Mouse (Mus musculus): ENCODE data around the gene Kcns1. TPM values are rescaled to one million over a fixed set of nuclear protein-coding genes. Genes with fewer than 3 reads are reported as not detected.
A peak's percentile ranks its signal among the peaks of the same experiment; 100 is the strongest.

Gene Kcns1
- polyA plus RNA-seq, 1 experiment from 2014 or later = 0.19 TPM

- ATAC-seq (ENCODE audit: low FRiP score, low TSS enrichment) (no peak), DNase-seq (ENCODE audit: low spot score) (no peak)
- Histone ChIP-seq H3K4me2 (replicated peaks; ENCODE audit: low read depth) (no peak overlapping the region), H3K4me3 (ENCODE audit: low read depth, low read length) (no peak overlapping the region), H3K4me1 (replicated peaks; ENCODE audit: control insufficient read depth, insufficient read depth) (no peaks in the 10 kb centered on the region), H3K9ac (ENCODE audit: low read length) (no peak overlapping the region), H3K27me3 (ENCODE audit: control insufficient read depth, insufficient read depth, low read length) (no peaks in the 10 kb centered on the region), H3K27ac (replicated peaks) (0 out of 2 replicates have a peak overlapping the region, but pooled peaks have one; percentile 14), H3K36me3 (ENCODE audit: control insufficient read depth, insufficient read depth, low read length) (no peaks in the 10 kb centered on the region), H3K9me3 (ENCODE audit: control insufficient read depth, low read length) (no peaks in the 10 kb centered on the region)
- 51% methylated on average over 6 of the region's 6 CpGs for WGBS
- TF ChIP-seq CTCF (IDR thresholded peaks at IDR 0.05; ENCODE audit: low read depth) (no peak), EP300 (optimal IDR thresholded peaks at IDR 0.05) (no peak)
Measured at GRCm38 (mm10) chr2:164137754-164138153, 33.2 kb downstream of the Kcns1 start.

GRCm38 (mm10) chr2:164136393-164136792 lies 34.5 kb downstream of the Kcns1 start:
- DNase-seq (ENCODE audit: low spot score) (no peak), ATAC-seq (ENCODE audit: low FRiP score, low TSS enrichment) (0 out of 2 replicates have a peak, but pooled peaks have one; percentile 24)
- Histone ChIP-seq H3K27ac (replicated peaks) (no peak overlapping the region), H3K36me3 (ENCODE audit: control insufficient read depth, insufficient read depth, low read length) (no peaks in the 10 kb centered on the region), H3K4me3 (ENCODE audit: low read depth, low read length) (no peak overlapping the region), H3K4me1 (replicated peaks; ENCODE audit: control insufficient read depth, insufficient read depth) (no peaks in the 10 kb centered on the region), H3K4me2 (replicated peaks; ENCODE audit: low read depth) (no peak overlapping the region), H3K9me3 (ENCODE audit: control insufficient read depth, low read length) (no peaks in the 10 kb centered on the region), H3K27me3 (ENCODE audit: control insufficient read depth, insufficient read depth, low read length) (no peaks in the 10 kb centered on the region), H3K9ac (ENCODE audit: low read length) (no peak overlapping the region)
- TF ChIP-seq EP300 (optimal IDR thresholded peaks at IDR 0.05) (no peak), CTCF (IDR thresholded peaks at IDR 0.05; ENCODE audit: low read depth) (peak; percentile 61)
- 21% methylated on average over 2 of the region's 2 CpGs for WGBS

- no peak overlapping the region for H3K9ac ChIP-seq (ENCODE audit: low read length)
- ATAC-seq (ENCODE audit: low FRiP score, low TSS enrichment) (no peak), DNase-seq (ENCODE audit: low spot score) (no peak)
- no peak overlapping the region for H3K4me3 ChIP-seq (ENCODE audit: low read depth, low read length)
- no peaks in the 10 kb centered on the region for H3K4me1 ChIP-seq (replicated peaks; ENCODE audit: control insufficient read depth, insufficient read depth)
- H3K27me3 ChIP-seq (ENCODE audit: control insufficient read depth, insufficient read depth, low read length) = no peaks in the 10 kb centered on the region
- 40% methylated on average over 1 of the region's 1 CpGs for WGBS
- H3K4me2 ChIP-seq (replicated peaks; ENCODE audit: low read depth) = no peak overlapping the region
- TF ChIP-seq EP300 (optimal IDR thresholded peaks at IDR 0.05) = no peak
- no peak for TF ChIP-seq CTCF (IDR thresholded peaks at IDR 0.05; ENCODE audit: low read depth)
- H3K9me3 ChIP-seq (ENCODE audit: control insufficient read depth, low read length) = no peaks in the 10 kb centered on the region
- no peak overlapping the region for H3K27ac ChIP-seq (replicated peaks)
- H3K36me3 ChIP-seq (ENCODE audit: control insufficient read depth, insufficient read depth, low read length) = no peaks in the 10 kb centered on the region
Measured at GRCm38 (mm10) chr2:164135367-164135766, 35.5 kb downstream of the Kcns1 start.

DNA sequence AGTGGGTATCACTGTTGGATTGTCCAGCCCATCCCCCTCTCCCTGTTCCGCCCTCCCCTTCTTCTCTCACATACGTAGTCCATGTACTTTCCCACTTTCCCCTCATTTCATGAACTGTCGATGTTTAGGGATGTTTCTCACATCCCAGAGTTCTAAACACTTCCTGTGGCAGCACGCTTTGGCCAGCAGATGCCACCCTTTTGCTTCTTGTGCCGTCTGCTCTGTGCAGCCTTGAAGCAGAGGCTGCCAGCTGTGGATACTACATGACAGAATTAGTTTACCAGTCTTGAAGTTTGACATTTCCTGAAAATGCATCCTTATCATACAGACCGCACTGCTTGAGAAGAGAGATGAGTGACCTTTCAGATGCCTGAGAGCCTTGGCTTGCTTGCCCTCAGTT lies 36.4 kb downstream of the Kcns1 start:
- no peaks in the 10 kb centered on the region for H3K9me3 ChIP-seq (ENCODE audit: control insufficient read depth, low read length)
- H3K9ac ChIP-seq (ENCODE audit: low read length) = no peak overlapping the region
- no peaks in the 10 kb centered on the region for H3K27me3 ChIP-seq (ENCODE audit: control insufficient read depth, insufficient read depth, low read length)
- 53% methylated on average over 6 of the region's 6 CpGs for WGBS
- DNase-seq (ENCODE audit: low spot score) (peak; percentile 30), ATAC-seq (ENCODE audit: low FRiP score, low TSS enrichment) (no peak)
- H3K4me2 ChIP-seq (replicated peaks; ENCODE audit: low read depth) = no peak overlapping the region
- no peaks in the 10 kb centered on the region for H3K36me3 ChIP-seq (ENCODE audit: control insufficient read depth, insufficient read depth, low read length)
- no peak overlapping the region for H3K4me3 ChIP-seq (ENCODE audit: low read depth, low read length)
- TF ChIP-seq CTCF (IDR thresholded peaks at IDR 0.05; ENCODE audit: low read depth) = peak; percentile 82
- no peak for TF ChIP-seq EP300 (optimal IDR thresholded peaks at IDR 0.05)
- H3K27ac ChIP-seq (replicated peaks) = no peak overlapping the region
- no peaks in the 10 kb centered on the region for H3K4me1 ChIP-seq (replicated peaks; ENCODE audit: control insufficient read depth, insufficient read depth)

DNA sequence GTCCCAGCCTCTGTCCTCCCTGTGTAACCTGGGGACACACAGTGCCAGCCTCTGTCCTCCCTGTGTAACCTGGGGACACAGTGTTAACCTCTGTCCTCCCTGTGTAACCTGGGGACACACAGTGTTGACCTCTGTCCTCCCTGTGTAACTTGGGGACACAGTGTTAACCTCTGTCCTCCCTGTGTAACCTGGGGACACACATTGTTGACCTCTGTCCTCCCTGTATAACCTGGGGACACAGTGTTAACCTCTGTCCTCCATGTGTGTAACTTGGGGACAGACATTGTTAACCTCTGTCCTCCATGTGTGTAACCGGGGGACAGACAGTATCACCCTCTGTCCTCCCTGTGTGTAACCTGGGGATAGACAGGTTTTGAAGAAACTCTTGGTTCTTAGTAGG lies 39.3 kb downstream of the Kcns1 start:
- no peak for TF ChIP-seq CTCF (IDR thresholded peaks at IDR 0.05; ENCODE audit: low read depth)
- TF ChIP-seq EP300 (optimal IDR thresholded peaks at IDR 0.05) = no peak
- no peaks in the 10 kb centered on the region for H3K4me1 ChIP-seq (replicated peaks; ENCODE audit: control insufficient read depth, insufficient read depth)
- no peaks in the 10 kb centered on the region for H3K27me3 ChIP-seq (ENCODE audit: control insufficient read depth, insufficient read depth, low read length)
- H3K4me3 ChIP-seq (ENCODE audit: low read depth, low read length) = no peak overlapping the region
- ATAC-seq (ENCODE audit: low FRiP score, low TSS enrichment) (no peak), DNase-seq (ENCODE audit: low spot score) (no peak)
- H3K4me2 ChIP-seq (replicated peaks; ENCODE audit: low read depth) = no peak overlapping the region
- H3K27ac ChIP-seq (replicated peaks) = no peak overlapping the region
- H3K36me3 ChIP-seq (ENCODE audit: control insufficient read depth, insufficient read depth, low read length) = no peaks in the 10 kb centered on the region
- no peak overlapping the region for H3K9ac ChIP-seq (ENCODE audit: low read length)
- WGBS = 83% methylated on average over 1 of the region's 1 CpGs
- H3K9me3 ChIP-seq (ENCODE audit: control insufficient read depth, low read length) = no peaks in the 10 kb centered on the region

- ATAC-seq (ENCODE audit: low FRiP score, low TSS enrichment) (no peak), DNase-seq (ENCODE audit: low spot score) (no peak)
- no peaks in the 10 kb centered on the region for H3K27me3 ChIP-seq (ENCODE audit: control insufficient read depth, insufficient read depth, low read length)
- H3K9ac ChIP-seq (ENCODE audit: low read length) = no peak overlapping the region
- no peaks in the 10 kb centered on the region for H3K4me1 ChIP-seq (replicated peaks; ENCODE audit: control insufficient read depth, insufficient read depth)
- TF ChIP-seq CTCF (IDR thresholded peaks at IDR 0.05; ENCODE audit: low read depth) = no peak
- H3K4me2 ChIP-seq (replicated peaks; ENCODE audit: low read depth) = no peak overlapping the region
- H3K36me3 ChIP-seq (ENCODE audit: control insufficient read depth, insufficient read depth, low read length) = no peaks in the 10 kb centered on the region
- H3K9me3 ChIP-seq (ENCODE audit: control insufficient read depth, low read length) = no peaks in the 10 kb centered on the region
- no peak overlapping the region for H3K27ac ChIP-seq (replicated peaks)
- WGBS = 92% methylated on average over 12 of the region's 12 CpGs
- H3K4me3 ChIP-seq (ENCODE audit: low read depth, low read length) = no peak overlapping the region
Measured at GRCm38 (mm10) chr2:164128576-164129411, 42.1 kb downstream of the Kcns1 start.

All from stomach, postnatal 0 days (tissue).